25 mouse cellular contexts compared by ENCODE assay signal in genomic region chr16:25464732-25465131, GRCm38 (mm10).
A peak's percentile ranks its signal among the peaks of the same experiment; 100 is the strongest.
DNase-seq lines count a peak whose midpoint lies in the region; ATAC-seq and TF ChIP-seq lines count a peak whose summit lies in the region.
"Had no signal": no experiment of that assay in that cellular context is flagged by ENCODE, and none has a peak within 500 bp of the region (broad histone marks: within the 10 kb centered on the region; RNA-seq: fewer than 3 reads in every experiment).

No protein-coding gene starts in this region.

- no peaks in the 10 kb centered on the region for H3K9me3 ChIP-seq in limb, embryonic 15.5 days
- H3K9me3 ChIP-seq: embryonic facial prominence, embryonic 12.5 days; heart, embryonic 13.5 days; intestine, embryonic 15.5 days; limb, embryonic 13.5 days; liver, embryonic 12.5 days; midbrain, embryonic 13.5 days had no signal

- DNase-seq in gastrocnemius, adult 2 months: no peak
- no peak for DNase-seq in gastrocnemius, adult 18-20 months (ENCODE audit: low spot score)
- DNase-seq in left cerebral cortex, adult 2 months (ENCODE audit: extremely low spot score in 1 of 2, low spot score in 2 of 2): no peak
- DNase-seq in left cerebral cortex, adult 11 months (ENCODE audit: low spot score): no peak
- no peak for DNase-seq in right cerebral cortex, adult 18-20 months
- DNase-seq: adrenal gland, postnatal 10 days; cerebellum, adult 11 months; gastrocnemius, postnatal 10 days; kidney, adult 2 months; kidney, postnatal 36 days; thymus, adult 18-20 months; thymus, postnatal 25 days had no signal

- no peak for TF ChIP-seq CTCF in gastrocnemius, adult 2 months (IDR thresholded peaks at IDR 0.05)
- no peak for TF ChIP-seq CTCF in left cerebral cortex, adult 2 months (IDR thresholded peaks at IDR 0.05)

- 56% methylated on average over 4 of the region's 4 CpGs for WGBS in limb, embryonic 15.5 days

- no peak overlapping the region for H3K4me3 ChIP-seq in gastrocnemius, adult 2 months
- H3K4me3 ChIP-seq in left cerebral cortex, adult 2 months: no peak overlapping the region
- H3K4me3 ChIP-seq in limb, embryonic 15.5 days: no peak overlapping the region
- H3K4me3 ChIP-seq: embryonic facial prominence, embryonic 12.5 days; heart, embryonic 13.5 days; intestine, embryonic 15.5 days; limb, embryonic 13.5 days; liver, embryonic 12.5 days; megakaryocyte, embryonic 14.5 days; midbrain, embryonic 13.5 days had no signal

- H3K4me2 ChIP-seq in limb, embryonic 15.5 days: no peak overlapping the region
- H3K4me2 ChIP-seq: embryonic facial prominence, embryonic 12.5 days; intestine, embryonic 15.5 days; liver, embryonic 12.5 days; midbrain, embryonic 13.5 days had no signal

- peak overlapping the region; percentile 16; the same call in 1 of the 2 replicates for H3K27ac ChIP-seq in gastrocnemius, adult 2 months
- H3K27ac ChIP-seq in left cerebral cortex, adult 2 months: peak overlapping the region; percentile 45; the same call in 1 of the 2 replicates
- H3K27ac ChIP-seq in limb, embryonic 15.5 days: 0 out of 2 replicates have a peak overlapping the region, but pooled peaks have one; percentile 3
- H3K27ac ChIP-seq: embryonic facial prominence, embryonic 12.5 days; heart, embryonic 13.5 days; intestine, embryonic 15.5 days; liver, embryonic 12.5 days; midbrain, embryonic 13.5 days; stomach, postnatal 0 days had no signal

- H3K36me3 ChIP-seq in limb, embryonic 15.5 days: no peaks in the 10 kb centered on the region
- H3K36me3 ChIP-seq: embryonic facial prominence, embryonic 12.5 days; G1E; heart, embryonic 13.5 days; intestine, embryonic 15.5 days; limb, embryonic 13.5 days; liver, embryonic 12.5 days; midbrain, embryonic 13.5 days had no signal

- no peaks in the 10 kb centered on the region for H3K27me3 ChIP-seq in limb, embryonic 15.5 days
- H3K27me3 ChIP-seq: embryonic facial prominence, embryonic 12.5 days; heart, embryonic 13.5 days; intestine, embryonic 15.5 days; limb, embryonic 13.5 days; liver, embryonic 12.5 days; megakaryocyte, embryonic 14.5 days; midbrain, embryonic 13.5 days had no signal

- intact Hi-C loops in gastrocnemius, adult 2 months (cut with DNase I): no loop called here
- intact Hi-C loops in left cerebral cortex, adult 2 months (cut with DNase I): loop anchor here (1.0 to 5.0 kb wide), 2 partner anchors 69 to 87 kb away; no protein-coding TSS in a partner anchor

- H3K4me1 ChIP-seq in limb, embryonic 15.5 days: peaks cover 12% of the 10 kb centered on the region; the same call in 1 of the 2 replicates
- H3K4me1 ChIP-seq: embryonic facial prominence, embryonic 12.5 days; intestine, embryonic 15.5 days; liver, embryonic 12.5 days; megakaryocyte, embryonic 14.5 days had no signal

- H3K9ac ChIP-seq in limb, embryonic 15.5 days: no peak overlapping the region
- H3K9ac ChIP-seq: embryonic facial prominence, embryonic 12.5 days; heart, embryonic 13.5 days; intestine, embryonic 15.5 days; limb, embryonic 13.5 days; liver, embryonic 12.5 days; liver, postnatal 0 days; midbrain, embryonic 13.5 days had no signal

- no peak for ATAC-seq in limb, embryonic 15.5 days (ENCODE audit: insufficient number of reproducible peaks, low FRiP score, low TSS enrichment, low read depth)
- no peak for ATAC-seq in inflammation-experienced regulatory T-cells, adult 6 months
- ATAC-seq: forebrain, embryonic 14.5 days; intestine, embryonic 15.5 days; liver, embryonic 12.5 days; liver, postnatal 0 days; midbrain, embryonic 13.5 days had no signal
